Mouse (Mus musculus) liver, embryonic 13.5 days (tissue): ENCODE measurements around the gene Nhp2. TPM values are rescaled to one million over a fixed set of nuclear protein-coding genes. Genes with fewer than 3 reads are reported as not detected.

ENCODE experiments used
- ATAC-seq: fragments of 200-750 bp; cut with Nextera tagmentation; 2 replicates; pipeline ENCODE4 v1.8.0; 2017; ENCODE audit warnings: low read depth, mild to moderate bottlenecking, moderate number of reproducible peaks, moderate library complexity
- DNase-seq: peaks from one replicate; pipeline ENCODE4 v3.0.0; 2022
- H3K27ac ChIP-seq: fragments of 300-500 bp; sonication (generic); 2 replicates; pipeline ENCODE4 v1.5.1; 2015; ENCODE audit warnings: moderate library complexity, mild to moderate bottlenecking, inconsistent platforms
- H3K27me3 ChIP-seq: fragments of 300-500 bp; sonication (generic); 2 replicates; pipeline ENCODE4 v1.6.1; 2015; ENCODE audit warnings: mild to moderate bottlenecking, inconsistent platforms
- H3K36me3 ChIP-seq: fragments of 300-500 bp; sonication (generic); 2 replicates; pipeline ENCODE4 v1.6.1; 2015; ENCODE audit warnings: mild to moderate bottlenecking, inconsistent platforms
- H3K4me1 ChIP-seq: fragments of 300-500 bp; sonication (generic); replicated peaks from 2 replicates; pipeline ENCODE4 v1.6.1; 2015; ENCODE audit warnings: inconsistent platforms
- H3K4me2 ChIP-seq: fragments of 300-500 bp; sonication (generic); 2 replicates; pipeline ENCODE4 v1.6.1; 2015; ENCODE audit warnings: inconsistent platforms, mild to moderate bottlenecking, moderate library complexity
- H3K4me3 ChIP-seq: fragments of 300-500 bp; sonication (generic); replicated peaks from 2 replicates; pipeline ENCODE4 v1.5.1; 2015; ENCODE audit warnings: mild to moderate bottlenecking, inconsistent platforms
- H3K9ac ChIP-seq: fragments of 300-500 bp; sonication (generic); 2 replicates; pipeline ENCODE4 v1.6.1; 2015; ENCODE audit warnings: mild to moderate bottlenecking, inconsistent platforms
- H3K9me3 ChIP-seq: fragments of 300-500 bp; sonication (generic); replicated peaks from 2 replicates; pipeline ENCODE4 v1.6.1; 2016; ENCODE audit warnings: inconsistent platforms
- WGBS: fragments of 180-500 bp; shearing (Covaris S2); methylation state at CpG from one replicate; pipeline ENCODE4 v1.1.7; 2015; ENCODE audit not compliant: insufficient replicate concordance; 5-methylcytosine and 5-hydroxymethylcytosine counted together
- polyA plus RNA-seq: library from polyadenylated mRNA; unstranded; fragments of >200 nt; fragmentation: Nextera tagmentation; extraction: Ambion mirVana; gene quantifications from 2 replicates; pipeline ENCODE4 v1.2.1, GENCODE M21; 2015

Nhp2 gene
- polyA plus RNA-seq, result 186 and 203 TPM in 2 replicates

- H3K4me1 ChIP-seq, result peaks cover 75% of the 10 kb centered on the region
Measured at GRCm38 (mm10) chr11:51619409-51620060, at the start of gene Nhp2. TSS of gene Nhp2 (plus strand) at chr11:51619735.

GRCm38 (mm10) chr11:51576454-51576853 lies 43.1 kb upstream of the Nhp2 start:
- H3K36me3 ChIP-seq, result no peaks in the 10 kb centered on the region
- 67% methylated on average over 4 of the region's 4 CpGs for WGBS
- no peaks in the 10 kb centered on the region for H3K9me3 ChIP-seq
- H3K27ac ChIP-seq, result no peak overlapping the region
- ATAC-seq (no peak), DNase-seq (no peak)
- H3K4me2 ChIP-seq, result no peak overlapping the region
- no peak overlapping the region for H3K9ac ChIP-seq
- no peaks in the 10 kb centered on the region; the same call in 1 of the 2 replicates for H3K4me1 ChIP-seq
- H3K4me3 ChIP-seq, result no peak overlapping the region
- no peaks in the 10 kb centered on the region for H3K27me3 ChIP-seq

More at GRCm38 (mm10) chr11:51619409-51620060, at the start of gene Nhp2:
- H3K27ac ChIP-seq, result peak within 1 kb of the TSS; percentile 64
- no peaks in the 10 kb centered on the region for H3K9me3 ChIP-seq
- peaks cover 32% of the 10 kb centered on the region for H3K36me3 ChIP-seq
- no peaks in the 10 kb centered on the region for H3K27me3 ChIP-seq
- H3K9ac ChIP-seq, result peak within 1 kb of the TSS; percentile 85
- H3K4me2 ChIP-seq, result peak within 1 kb of the TSS; percentile 91
- peak within 1 kb of the TSS; percentile 86 for H3K4me3 ChIP-seq
- ATAC-seq (peak; percentile 80), DNase-seq (peak; percentile 95)
- whole genome bisulfite sequencing, result under 1% methylated on average over 51 of the region's 51 CpGs

- ATAC-seq, result no peak
- WGBS, result 43% methylated on average over 7 of the region's 7 CpGs
Measured at GRCm38 (mm10) chr11:51577587-51577986, 41.9 kb upstream of the Nhp2 start.

GRCm38 (mm10) chr11:51579024-51579423 lies 40.5 kb upstream of the Nhp2 start:
- H3K4me1 ChIP-seq, result peaks cover 12% of the 10 kb centered on the region
- no peak for DNase-seq
- H3K9ac ChIP-seq, result no peak overlapping the region
- H3K9me3 ChIP-seq, result no peaks in the 10 kb centered on the region
- H3K27ac ChIP-seq, result no peak overlapping the region
- H3K36me3 ChIP-seq, result no peaks in the 10 kb centered on the region
- H3K4me2 ChIP-seq, result no peak overlapping the region
- no peak overlapping the region for H3K4me3 ChIP-seq
- no peak for ATAC-seq
- no peaks in the 10 kb centered on the region for H3K27me3 ChIP-seq
- WGBS, result 45% methylated on average over 4 of the region's 4 CpGs

More at GRCm38 (mm10) chr11:51577587-51577986, 41.9 kb upstream of the Nhp2 start:
- H3K27me3 ChIP-seq, result no peaks in the 10 kb centered on the region
- no peaks in the 10 kb centered on the region for H3K4me1 ChIP-seq
- no peaks in the 10 kb centered on the region for H3K36me3 ChIP-seq
- H3K27ac ChIP-seq, result no peak overlapping the region
- no peak overlapping the region for H3K9ac ChIP-seq
- DNase-seq, result no peak
- H3K4me3 ChIP-seq, result no peak overlapping the region
- no peak overlapping the region for H3K4me2 ChIP-seq
- H3K9me3 ChIP-seq, result no peaks in the 10 kb centered on the region

- WGBS, result 19% methylated on average over 8 of the region's 8 CpGs
- H3K36me3 ChIP-seq, result peaks cover 22% of the 10 kb centered on the region
- peaks cover 43% of the 10 kb centered on the region for H3K4me1 ChIP-seq
- ATAC-seq (no peak), DNase-seq (peak; percentile 67)
- no peak overlapping the region for H3K4me2 ChIP-seq
- no peaks in the 10 kb centered on the region for H3K27me3 ChIP-seq
- H3K9ac ChIP-seq, result no peak overlapping the region
- no peaks in the 10 kb centered on the region for H3K9me3 ChIP-seq
- H3K27ac ChIP-seq, result no peak overlapping the region
- no peak overlapping the region for H3K4me3 ChIP-seq
Measured at GRCm38 (mm10) chr11:51582713-51583112, 36.8 kb upstream of the Nhp2 start.

- peak overlapping the region; percentile 83 for H3K4me2 ChIP-seq
- peak overlapping the region; percentile 95 for H3K9ac ChIP-seq
- peak; percentile 19 for ATAC-seq
- H3K4me3 ChIP-seq, result peak overlapping the region; percentile 89
- H3K36me3 ChIP-seq, result peaks cover 35% of the 10 kb centered on the region
- peak; percentile 25 for DNase-seq
- peak overlapping the region; percentile 95 for H3K27ac ChIP-seq
- no peaks in the 10 kb centered on the region for H3K27me3 ChIP-seq
- no peaks in the 10 kb centered on the region for H3K9me3 ChIP-seq
- 20% methylated on average over 9 of the region's 9 CpGs for WGBS
- peaks cover 45% of the 10 kb centered on the region for H3K4me1 ChIP-seq
Measured at GRCm38 (mm10) chr11:51584057-51584430, 35.5 kb upstream of the Nhp2 start.

- H3K9me3 ChIP-seq, result no peaks in the 10 kb centered on the region
- ATAC-seq (peak; percentile 91), DNase-seq (peak; percentile 98)
- H3K4me3 ChIP-seq, result peak within 1 kb of the TSS; percentile 89
- H3K27me3 ChIP-seq, result no peaks in the 10 kb centered on the region
- H3K4me2 ChIP-seq, result peak within 1 kb of the TSS; percentile 83
- peaks cover 45% of the 10 kb centered on the region for H3K4me1 ChIP-seq
- peak within 1 kb of the TSS; percentile 95 for H3K27ac ChIP-seq
- peaks cover 41% of the 10 kb centered on the region for H3K36me3 ChIP-seq
- peak within 1 kb of the TSS; percentile 95 for H3K9ac ChIP-seq
- under 1% methylated on average over 59 of the region's 59 CpGs for WGBS
Measured at GRCm38 (mm10) chr11:51584431-51585248, 34.9 kb upstream of the Nhp2 start, which contains the start of gene Phykpl. TSS of gene Phykpl (plus strand) at chr11:51584757.

- H3K36me3 ChIP-seq, result peaks cover 52% of the 10 kb centered on the region
- no peak for DNase-seq
- peak overlapping the region; percentile 95 for H3K9ac ChIP-seq
- ATAC-seq, result no peak
- 34% methylated on average over 8 of the region's 8 CpGs for WGBS
- peak overlapping the region; percentile 83 for H3K4me2 ChIP-seq
- no peaks in the 10 kb centered on the region for H3K27me3 ChIP-seq
- H3K4me1 ChIP-seq, result peaks cover 45% of the 10 kb centered on the region
- H3K4me3 ChIP-seq, result peak overlapping the region; percentile 89
- H3K9me3 ChIP-seq, result no peaks in the 10 kb centered on the region
- peak overlapping the region; percentile 95 for H3K27ac ChIP-seq
Measured at GRCm38 (mm10) chr11:51585608-51586252, 33.8 kb upstream of the Nhp2 start.

GRCm38 (mm10) chr11:51586411-51586810 lies 33.1 kb upstream of the Nhp2 start:
- H3K4me1 ChIP-seq, result peaks cover 45% of the 10 kb centered on the region
- H3K9me3 ChIP-seq, result no peaks in the 10 kb centered on the region
- peak overlapping the region; percentile 95 for H3K9ac ChIP-seq
- ATAC-seq (no peak), DNase-seq (no peak)
- peaks cover 59% of the 10 kb centered on the region for H3K36me3 ChIP-seq
- H3K27me3 ChIP-seq, result no peaks in the 10 kb centered on the region
- peak overlapping the region; percentile 83 for H3K4me2 ChIP-seq
- 87% methylated on average over 13 of the region's 13 CpGs for WGBS
- peak overlapping the region; percentile 89 for H3K4me3 ChIP-seq
- no peak overlapping the region; the same call in 1 of the 2 replicates for H3K27ac ChIP-seq

GRCm38 (mm10) chr11:51587059-51587458 lies 32.5 kb upstream of the Nhp2 start:
- peak overlapping the region; percentile 83 for H3K4me2 ChIP-seq
- ATAC-seq (no peak), DNase-seq (no peak)
- H3K4me1 ChIP-seq, result peaks cover 45% of the 10 kb centered on the region
- WGBS, result 89% methylated on average over 1 of the region's 1 CpGs
- H3K9ac ChIP-seq, result peak overlapping the region; percentile 95
- H3K4me3 ChIP-seq, result no peak overlapping the region
- H3K36me3 ChIP-seq, result peaks cover 65% of the 10 kb centered on the region
- H3K27me3 ChIP-seq, result no peaks in the 10 kb centered on the region
- no peaks in the 10 kb centered on the region for H3K9me3 ChIP-seq
- H3K27ac ChIP-seq, result no peak overlapping the region; the same call in 1 of the 2 replicates

GRCm38 (mm10) chr11:51588833-51589232 lies 30.7 kb upstream of the Nhp2 start:
- Histone ChIP-seq H3K9me3 (no peaks in the 10 kb centered on the region), H3K27ac (no peak overlapping the region), H3K9ac (no peak overlapping the region), H3K27me3 (no peaks in the 10 kb centered on the region), H3K36me3 (peaks cover 83% of the 10 kb centered on the region), H3K4me1 (peaks cover 34% of the 10 kb centered on the region), H3K4me3 (no peak overlapping the region), H3K4me2 (no peak overlapping the region)
- DNase-seq (no peak), ATAC-seq (no peak)
- 90% methylated on average over 3 of the region's 3 CpGs for WGBS
